Mouse (Mus musculus) embryonic fibroblast, embryonic 13.5 days (primary cell): ENCODE measurements around the gene Fam83b.

Source experiments
- CTCF ChIP-seq: IDR thresholded peaks from 2 replicates; pipeline ENCODE4 v1.5.1; 2011; ENCODE audit warnings: mild to moderate bottlenecking, control low read depth, low read length, moderate library complexity, borderline replicate concordance; ENCODE audit not compliant: insufficient read depth
- POLR2A ChIP-seq: IDR thresholded peaks from 2 replicates; pipeline ENCODE4 v1.6.1; 2011; ENCODE audit warnings: low read depth, mild to moderate bottlenecking, control low read depth, low read length, moderate library complexity

DNA sequence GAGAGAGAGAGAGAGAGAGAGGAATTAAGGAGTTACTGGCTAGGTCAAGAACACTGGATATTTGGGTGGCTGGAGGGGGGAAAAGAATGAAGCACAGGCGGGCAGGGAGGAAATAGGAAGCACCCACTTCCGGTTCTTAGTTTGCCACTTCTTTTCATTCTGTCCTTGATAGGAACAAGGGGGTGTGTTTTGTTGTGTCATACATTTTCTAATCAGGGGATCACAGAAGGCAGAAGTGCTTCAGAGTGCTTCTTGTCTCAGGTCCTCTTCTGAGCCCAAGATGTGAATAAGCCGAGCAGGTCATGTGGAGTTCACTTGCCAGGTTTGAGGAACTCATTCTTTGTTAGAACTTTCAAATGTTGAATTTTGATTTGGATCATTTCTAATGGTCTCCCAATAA lies 86.8 kb downstream of the Fam83b start:
- TF ChIP-seq CTCF (no peak), POLR2A (no peak)
